Mouse (Mus musculus) bone marrow macrophage, adult 2 months (primary cell): ENCODE results near the gene Zfp607b.

Experiments used
- CTCF ChIP-seq: IDR thresholded peaks from 2 replicates; pipeline ENCODE4 v1.5.1; 2012; ENCODE audit warnings: low read depth, mild to moderate bottlenecking, low read length, moderate library complexity
- POLR2A ChIP-seq: IDR thresholded peaks from 2 replicates; pipeline ENCODE4 v1.6.1; 2012; ENCODE audit warnings: mild to moderate bottlenecking, low read depth, low read length, borderline replicate concordance

DNA sequence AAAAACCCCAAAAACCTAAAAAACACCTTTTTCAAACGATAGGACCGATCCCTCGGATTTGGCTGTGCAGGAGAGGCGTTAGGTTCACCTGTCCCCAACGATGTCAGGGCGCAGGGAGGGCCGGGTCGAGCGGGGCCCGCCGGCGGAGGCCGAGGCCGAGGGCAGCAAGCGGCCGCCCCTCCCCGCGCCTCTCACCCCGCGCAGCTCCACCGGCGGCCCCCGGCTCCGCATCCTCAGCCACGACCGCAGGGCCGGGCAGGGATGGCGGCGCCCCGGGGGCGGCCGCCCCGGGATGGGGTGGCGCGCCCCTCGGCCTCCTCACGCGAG is 15.0 kb upstream of the Zfp607b start:
- TF ChIP-seq CTCF (no peak), POLR2A (no peak)
